Mouse (Mus musculus): Measurements from ENCODE around the gene Clasp2.

DNA sequence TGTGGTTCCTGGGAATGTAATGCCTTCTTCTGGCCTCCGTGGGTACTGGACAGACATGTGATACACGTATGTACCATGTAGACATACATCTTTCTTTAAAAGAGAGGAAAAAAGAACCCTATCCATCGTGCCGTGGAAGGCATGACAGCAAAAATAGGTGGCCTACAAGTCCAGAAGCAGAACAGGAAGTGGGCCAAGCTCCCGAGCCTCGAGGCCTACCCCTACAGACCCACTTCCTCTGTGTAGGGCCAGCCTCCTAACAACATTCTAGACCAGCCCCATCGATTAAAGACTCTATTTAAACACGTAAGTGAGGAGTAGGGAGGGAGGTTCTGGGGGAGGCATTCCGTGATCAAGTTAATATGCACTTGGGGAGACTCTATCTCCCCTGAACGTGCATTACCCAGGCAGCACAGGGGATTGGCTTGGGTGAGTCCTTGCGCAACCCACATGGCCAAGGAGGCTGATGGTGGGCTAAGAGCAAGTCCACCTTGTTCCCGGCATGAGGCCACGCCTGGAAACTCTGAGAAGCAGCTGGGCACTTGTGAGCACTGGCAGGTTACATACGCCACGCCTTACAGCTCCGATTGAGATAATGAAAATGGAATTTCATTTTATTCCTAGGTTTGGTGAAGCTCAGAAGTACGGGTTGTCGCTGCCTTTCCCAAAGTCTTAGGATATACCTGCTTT is 14.1 kb upstream of the Clasp2 start:
- TF ChIP-seq POLR2A (IDR thresholded peaks at IDR 0.05; ENCODE audit: borderline replicate concordance, extremely low read depth, low read depth, low read length) (no peak), CTCF (IDR thresholded peaks at IDR 0.05; ENCODE audit: insufficient read depth, low read length) (no peak)
